Mouse (Mus musculus): ENCODE measurements around the gene Kcnj9. TPM values are rescaled to one million over a fixed set of nuclear protein-coding genes. Genes with fewer than 3 reads are reported as not detected.
A peak's percentile ranks its signal among the peaks of the same experiment; 100 is the strongest.

Kcnj9 gene
- polyA plus RNA-seq, 1 experiment from 2014 or later = 0.05 TPM

DNA sequence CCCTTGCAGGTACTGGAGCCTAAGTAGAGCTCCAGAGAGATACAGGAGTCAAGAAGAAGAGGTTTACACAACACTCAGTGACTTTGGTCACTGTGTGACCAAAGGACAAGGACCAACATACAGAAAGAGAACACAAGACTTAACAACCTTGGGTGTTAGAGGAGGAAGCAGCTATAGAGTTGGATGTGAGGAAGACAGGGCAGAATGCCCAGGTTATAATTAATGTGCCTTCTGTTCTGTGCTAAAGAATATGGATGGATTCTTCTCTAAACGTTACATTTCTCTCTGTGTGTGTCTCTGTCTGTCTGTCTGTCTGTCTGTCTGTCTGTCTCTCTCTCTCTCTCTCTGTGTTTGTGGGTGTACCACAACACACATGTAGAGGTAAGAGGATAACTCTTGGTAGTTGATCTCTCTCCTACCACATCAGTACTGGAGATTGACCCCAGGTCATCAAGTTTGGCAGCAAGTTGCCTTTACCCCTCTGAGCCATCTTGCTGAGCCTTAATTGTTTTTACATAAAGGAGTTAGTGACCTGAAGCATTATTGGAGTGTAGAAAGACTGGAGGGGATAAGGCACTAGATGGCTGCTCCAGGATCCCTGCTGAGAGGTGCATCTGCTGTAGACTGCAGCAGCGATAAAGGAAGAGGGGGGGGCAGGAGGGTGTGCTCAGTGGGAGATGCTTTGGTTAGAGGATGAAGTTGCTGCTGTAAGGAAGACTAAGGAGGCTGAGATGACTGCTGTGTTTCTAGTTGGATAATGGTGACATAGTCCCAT lies 8.5 kb upstream of the Kcnj9 start:
- Histone ChIP-seq H3K4me1 (replicated peaks; ENCODE audit: control insufficient read depth, insufficient read depth, low read length) (peaks cover 8% of the 10 kb centered on the region), H3K9me3 (ENCODE audit: control insufficient read depth) (no peaks in the 10 kb centered on the region), H3K27ac (ENCODE audit: low read depth, low read length) (no peak overlapping the region), H3K4me3 (ENCODE audit: low read depth, low read length) (no peak overlapping the region), H3K36me3 (ENCODE audit: control insufficient read depth, insufficient read depth) (no peaks in the 10 kb centered on the region), H3K9ac (ENCODE audit: low read depth, low read length) (no peak overlapping the region), H3K4me2 (replicated peaks; ENCODE audit: low read depth) (no peak overlapping the region), H3K27me3 (replicated peaks; ENCODE audit: control insufficient read depth, insufficient read depth, low read length) (peaks cover 43% of the 10 kb centered on the region)
- WGBS = 50% methylated on average over 2 of the region's 2 CpGs
- no peak for TF ChIP-seq CTCF (IDR thresholded peaks at IDR 0.05; ENCODE audit: low read depth)
- no peak for ATAC-seq

DNA sequence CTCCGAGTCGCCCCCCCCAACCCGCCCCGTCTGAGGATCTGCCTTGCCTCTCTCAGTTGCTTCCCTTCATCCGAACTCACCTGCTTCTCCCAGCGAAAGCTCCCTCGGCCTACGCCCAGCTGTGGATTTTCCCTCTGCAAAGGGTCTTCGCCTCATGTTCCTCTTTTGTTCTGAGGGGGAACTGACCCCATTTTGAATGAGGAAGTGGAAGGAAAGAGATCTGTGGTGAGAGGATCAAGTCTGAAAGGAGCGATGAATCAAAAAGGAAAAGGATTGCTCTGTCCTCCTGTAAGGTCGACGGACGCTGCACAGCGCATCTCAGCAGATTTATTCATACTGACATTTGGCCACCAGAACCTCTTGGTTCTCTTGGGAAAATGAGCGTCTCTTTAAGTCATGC lies 6.7 kb upstream of the Kcnj9 start:
- Histone ChIP-seq H3K27ac (ENCODE audit: low read depth, low read length) (no peak overlapping the region), H3K4me1 (replicated peaks; ENCODE audit: control insufficient read depth, insufficient read depth, low read length) (peaks cover 3% of the 10 kb centered on the region), H3K4me3 (ENCODE audit: low read depth, low read length) (no peak overlapping the region), H3K9ac (ENCODE audit: low read depth, low read length) (no peak overlapping the region), H3K9me3 (ENCODE audit: control insufficient read depth) (no peaks in the 10 kb centered on the region), H3K36me3 (ENCODE audit: control insufficient read depth, insufficient read depth) (no peaks in the 10 kb centered on the region), H3K27me3 (replicated peaks; ENCODE audit: control insufficient read depth, insufficient read depth, low read length) (peaks cover 27% of the 10 kb centered on the region), H3K4me2 (replicated peaks; ENCODE audit: low read depth) (no peak overlapping the region)
- no peak for ATAC-seq
- TF ChIP-seq CTCF (IDR thresholded peaks at IDR 0.05; ENCODE audit: low read depth) = no peak
- 74% methylated on average over 15 of the region's 15 CpGs for WGBS

DNA sequence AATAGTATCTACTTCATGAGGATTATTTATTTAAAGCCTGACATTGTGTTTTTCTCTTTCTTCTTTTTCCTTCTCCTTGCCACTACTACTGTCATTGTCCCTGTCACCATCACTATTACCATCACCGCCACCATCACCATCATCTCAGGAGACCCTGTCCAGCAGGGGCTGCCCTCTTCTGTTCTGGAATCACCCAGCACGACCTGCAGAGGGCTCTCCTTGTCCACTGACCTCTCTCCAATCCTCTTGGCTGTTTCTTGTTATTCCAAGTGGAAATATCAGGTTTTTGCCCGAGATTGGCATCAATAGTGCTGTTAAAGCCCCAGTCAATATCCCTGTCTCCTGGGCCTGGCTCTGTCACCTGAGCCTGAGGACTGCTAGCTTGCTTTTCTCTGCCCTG lies 4.4 kb upstream of the Kcnj9 start:
- 14% methylated on average over 3 of the region's 3 CpGs for WGBS
- TF ChIP-seq CTCF (IDR thresholded peaks at IDR 0.05; ENCODE audit: low read depth) = peak; percentile 44
- Histone ChIP-seq H3K27ac (ENCODE audit: low read depth, low read length) (no peak overlapping the region), H3K27me3 (replicated peaks; ENCODE audit: control insufficient read depth, insufficient read depth, low read length) (peaks cover 33% of the 10 kb centered on the region), H3K9ac (ENCODE audit: low read depth, low read length) (no peak overlapping the region), H3K4me2 (replicated peaks; ENCODE audit: low read depth) (no peak overlapping the region), H3K36me3 (ENCODE audit: control insufficient read depth, insufficient read depth) (no peaks in the 10 kb centered on the region), H3K4me1 (replicated peaks; ENCODE audit: control insufficient read depth, insufficient read depth, low read length) (no peaks in the 10 kb centered on the region), H3K4me3 (ENCODE audit: low read depth, low read length) (no peak overlapping the region), H3K9me3 (ENCODE audit: control insufficient read depth) (no peaks in the 10 kb centered on the region)
- no peak for ATAC-seq

DNA sequence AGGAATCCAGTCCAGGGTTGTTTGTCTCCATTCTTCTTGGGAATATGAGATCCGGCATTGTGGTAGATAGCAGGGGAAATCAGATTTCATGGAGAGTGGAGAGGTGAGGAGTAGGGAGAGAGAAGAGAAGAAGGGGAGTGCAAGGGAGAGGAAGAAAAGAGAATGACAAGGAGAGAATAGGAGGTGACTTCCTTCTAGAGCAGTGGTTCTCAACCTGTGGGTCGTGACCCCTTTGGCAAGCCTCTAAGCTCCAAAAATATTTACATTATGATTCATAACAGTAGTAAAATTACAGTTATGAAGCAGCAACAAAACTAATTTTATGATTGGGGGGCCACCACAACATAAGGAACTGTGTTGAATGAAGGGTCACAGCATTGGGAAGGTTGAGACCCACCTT lies 3.8 kb upstream of the Kcnj9 start:
- no peaks in the 10 kb centered on the region for H3K9me3 ChIP-seq (ENCODE audit: control insufficient read depth)
- WGBS = 80% methylated on average over 2 of the region's 2 CpGs
- no peak overlapping the region for H3K9ac ChIP-seq (ENCODE audit: low read depth, low read length)
- no peak overlapping the region for H3K4me2 ChIP-seq (replicated peaks; ENCODE audit: low read depth)
- TF ChIP-seq CTCF (IDR thresholded peaks at IDR 0.05; ENCODE audit: low read depth) = no peak
- H3K36me3 ChIP-seq (ENCODE audit: control insufficient read depth, insufficient read depth) = no peaks in the 10 kb centered on the region
- H3K27me3 ChIP-seq (replicated peaks; ENCODE audit: control insufficient read depth, insufficient read depth, low read length) = peaks cover 33% of the 10 kb centered on the region
- no peak overlapping the region for H3K4me3 ChIP-seq (ENCODE audit: low read depth, low read length)
- H3K4me1 ChIP-seq (replicated peaks; ENCODE audit: control insufficient read depth, insufficient read depth, low read length) = no peaks in the 10 kb centered on the region
- no peak for ATAC-seq
- no peak overlapping the region for H3K27ac ChIP-seq (ENCODE audit: low read depth, low read length)

GRCm38 (mm10) chr1:172331422-172331947 lies 2.4 kb upstream of the Kcnj9 start:
- peaks cover 44% of the 10 kb centered on the region for H3K27me3 ChIP-seq (replicated peaks; ENCODE audit: control insufficient read depth, insufficient read depth, low read length)
- H3K27ac ChIP-seq (ENCODE audit: low read depth, low read length) = no peak overlapping the region
- ATAC-seq = no peak
- WGBS = 68% methylated on average over 8 of the region's 8 CpGs
- H3K36me3 ChIP-seq (ENCODE audit: control insufficient read depth, insufficient read depth) = no peaks in the 10 kb centered on the region
- no peak for TF ChIP-seq CTCF (IDR thresholded peaks at IDR 0.05; ENCODE audit: low read depth)
- no peak overlapping the region for H3K9ac ChIP-seq (ENCODE audit: low read depth, low read length)
- no peaks in the 10 kb centered on the region for H3K9me3 ChIP-seq (ENCODE audit: control insufficient read depth)
- H3K4me3 ChIP-seq (ENCODE audit: low read depth, low read length) = no peak overlapping the region
- no peaks in the 10 kb centered on the region for H3K4me1 ChIP-seq (replicated peaks; ENCODE audit: control insufficient read depth, insufficient read depth, low read length)
- H3K4me2 ChIP-seq (replicated peaks; ENCODE audit: low read depth) = no peak overlapping the region

- ATAC-seq = no peak
These were observed 498 bp upstream of the Kcnj9 start for GRCm38 (mm10) chr1:172329616-172330015.

More at GRCm38 (mm10) chr1:172329616-172330015, 498 bp upstream of the Kcnj9 start:
- H3K36me3 ChIP-seq (ENCODE audit: control insufficient read depth, insufficient read depth) = no peaks in the 10 kb centered on the region
- no peak overlapping the region for H3K4me3 ChIP-seq (ENCODE audit: low read depth, low read length)
- WGBS = 69% methylated on average over 6 of the region's 6 CpGs
- H3K9ac ChIP-seq (ENCODE audit: low read depth, low read length) = no peak overlapping the region
- no peaks in the 10 kb centered on the region for H3K4me1 ChIP-seq (replicated peaks; ENCODE audit: control insufficient read depth, insufficient read depth, low read length)
- peaks cover 61% of the 10 kb centered on the region for H3K27me3 ChIP-seq (replicated peaks; ENCODE audit: control insufficient read depth, insufficient read depth, low read length)
- no peak overlapping the region for H3K4me2 ChIP-seq (replicated peaks; ENCODE audit: low read depth)
- no peaks in the 10 kb centered on the region for H3K9me3 ChIP-seq (ENCODE audit: control insufficient read depth)
- no peak for TF ChIP-seq CTCF (IDR thresholded peaks at IDR 0.05; ENCODE audit: low read depth)
- no peak overlapping the region for H3K27ac ChIP-seq (ENCODE audit: low read depth, low read length)

All from intestine, postnatal 0 days (tissue).